Mouse (Mus musculus) neural tube, embryonic 12.5 days (tissue): ENCODE data around the gene Chid1. TPM values are rescaled to one million over a fixed set of nuclear protein-coding genes. Genes with fewer than 3 reads are reported as not detected.

Source experiments
- ATAC-seq: fragments of 200-750 bp; cut with Nextera tagmentation; 2 replicates; pipeline ENCODE4 v1.8.0; 2017; ENCODE audit warnings: low read depth, mild to moderate bottlenecking, moderate TSS enrichment, moderate library complexity; ENCODE audit not compliant: low FRiP score
- H3K27ac ChIP-seq: fragments of 300-500 bp; sonication (generic); 2 replicates; pipeline ENCODE4 v1.5.1; 2016
- H3K27me3 ChIP-seq: fragments of 300-500 bp; sonication (generic); replicated peaks from 2 replicates; pipeline ENCODE4 v1.6.1; 2016; ENCODE audit warnings: mild to moderate bottlenecking
- H3K36me3 ChIP-seq: fragments of 300-500 bp; sonication (generic); 2 replicates; pipeline ENCODE4 v1.6.1; 2016; ENCODE audit warnings: mild to moderate bottlenecking
- H3K4me1 ChIP-seq: fragments of 300-500 bp; sonication (generic); 2 replicates; pipeline ENCODE4 v1.6.1; 2016
- H3K4me2 ChIP-seq: fragments of 300-500 bp; sonication (generic); replicated peaks from 2 replicates; pipeline ENCODE4 v1.6.1; 2016; ENCODE audit warnings: mild to moderate bottlenecking
- H3K4me3 ChIP-seq: fragments of 300-500 bp; sonication (generic); 2 replicates; pipeline ENCODE4 v1.5.1; 2016
- H3K9ac ChIP-seq: fragments of 300-500 bp; sonication (generic); 2 replicates; pipeline ENCODE4 v1.6.1; 2016; ENCODE audit warnings: mild to moderate bottlenecking
- H3K9me3 ChIP-seq: fragments of 300-500 bp; sonication (generic); 2 replicates; pipeline ENCODE4 v1.6.1; 2016; ENCODE audit warnings: mild to moderate bottlenecking
- WGBS: fragments of 180-500 bp; shearing (Covaris S2); methylation state at CpG from one replicate; pipeline ENCODE4 v1.1.7; 2016; 5-methylcytosine and 5-hydroxymethylcytosine counted together
- polyA plus RNA-seq: library from polyadenylated mRNA; unstranded; fragments of >200 nt; fragmentation: Nextera tagmentation; extraction: Ambion mirVana; gene quantifications from 2 replicates; pipeline ENCODE4 v1.2.1, GENCODE M21; 2016

Gene Chid1
- polyA plus RNA-seq, 1 experiment from 2014 or later = 33.7 TPM

GRCm38 (mm10) chr7:141478270-141478748 lies 61.3 kb downstream of the Chid1 start:
- no peak for ATAC-seq
- Histone ChIP-seq H3K9me3 (no peaks in the 10 kb centered on the region), H3K4me1 (peaks cover 48% of the 10 kb centered on the region), H3K36me3 (no peaks in the 10 kb centered on the region), H3K4me3 (no peak overlapping the region), H3K27ac (no peak overlapping the region), H3K9ac (no peak overlapping the region), H3K4me2 (no peak overlapping the region; the same call in 1 of the 2 replicates), H3K27me3 (peaks cover 34% of the 10 kb centered on the region)
- WGBS = 79% methylated on average over 5 of the region's 5 CpGs

- H3K4me2 ChIP-seq = peak overlapping the region; percentile 81; the same call in 1 of the 2 replicates
- 66% methylated on average over 4 of the region's 4 CpGs for WGBS
- H3K9ac ChIP-seq = no peak overlapping the region
These were observed 61.9 kb downstream of the Chid1 start for GRCm38 (mm10) chr7:141477578-141478269.

GRCm38 (mm10) chr7:141476981-141477370 lies 62.7 kb downstream of the Chid1 start:
- no peak for ATAC-seq
- Histone ChIP-seq H3K9ac (no peak overlapping the region), H3K4me2 (peak overlapping the region; percentile 81), H3K27me3 (peaks cover 21% of the 10 kb centered on the region), H3K4me1 (peaks cover 41% of the 10 kb centered on the region), H3K9me3 (no peaks in the 10 kb centered on the region), H3K36me3 (peaks cover 10% of the 10 kb centered on the region), H3K4me3 (no peak overlapping the region), H3K27ac (no peak overlapping the region)
- 20% methylated on average over 7 of the region's 7 CpGs for WGBS

More at GRCm38 (mm10) chr7:141477578-141478269, 61.9 kb downstream of the Chid1 start:
- no peak for ATAC-seq
- peaks cover 2% of the 10 kb centered on the region for H3K36me3 ChIP-seq
- peaks cover 28% of the 10 kb centered on the region for H3K27me3 ChIP-seq
- H3K4me1 ChIP-seq = peaks cover 47% of the 10 kb centered on the region
- no peak overlapping the region for H3K4me3 ChIP-seq
- H3K9me3 ChIP-seq = no peaks in the 10 kb centered on the region
- no peak overlapping the region for H3K27ac ChIP-seq

- Histone ChIP-seq H3K4me3 (peak overlapping the region; percentile 80), H3K36me3 (peaks cover 14% of the 10 kb centered on the region), H3K27ac (no peak overlapping the region), H3K9ac (no peak overlapping the region), H3K9me3 (no peaks in the 10 kb centered on the region), H3K4me1 (peaks cover 35% of the 10 kb centered on the region), H3K27me3 (peaks cover 21% of the 10 kb centered on the region), H3K4me2 (peak overlapping the region; percentile 81)
- 7% methylated on average over 17 of the region's 17 CpGs for WGBS
- no peak for ATAC-seq
These were observed 63.3 kb downstream of the Chid1 start for GRCm38 (mm10) chr7:141476226-141476980.

GRCm38 (mm10) chr7:141475805-141476158 lies 63.9 kb downstream of the Chid1 start:
- WGBS = 2% methylated on average over 12 of the region's 12 CpGs

GRCm38 (mm10) chr7:141475011-141475804 lies 64.4 kb downstream of the Chid1 start, which contains the start of the genes Polr2l and Tspan4:
Gene Polr2l (minus strand): TSS chr7:141475132.
Gene Tspan4 (plus strand): TSS chr7:141475240.
- peaks cover 30% of the 10 kb centered on the region for H3K4me1 ChIP-seq
- ATAC-seq = peak; percentile 75
- WGBS = under 1% methylated on average over 87 of the region's 87 CpGs

More at GRCm38 (mm10) chr7:141475805-141476158, 63.9 kb downstream of the Chid1 start:
- Histone ChIP-seq H3K27me3 (peaks cover 21% of the 10 kb centered on the region), H3K4me3 (peak overlapping the region; percentile 80), H3K4me2 (peak overlapping the region; percentile 81), H3K4me1 (peaks cover 30% of the 10 kb centered on the region), H3K27ac (no peak overlapping the region), H3K9ac (peak overlapping the region; percentile 89), H3K36me3 (peaks cover 20% of the 10 kb centered on the region), H3K9me3 (no peaks in the 10 kb centered on the region)
- no peak for ATAC-seq

GRCm38 (mm10) chr7:141474160-141474559 lies 65.5 kb downstream of the Chid1 start:
- H3K27ac ChIP-seq = no peak overlapping the region
- H3K27me3 ChIP-seq = peaks cover 21% of the 10 kb centered on the region
- ATAC-seq = no peak
- peak overlapping the region; percentile 80 for H3K4me3 ChIP-seq
- WGBS = 10% methylated on average over 5 of the region's 5 CpGs
- H3K4me2 ChIP-seq = peak overlapping the region; percentile 81
- peak overlapping the region; percentile 89 for H3K9ac ChIP-seq
- H3K36me3 ChIP-seq = peaks cover 36% of the 10 kb centered on the region
- no peaks in the 10 kb centered on the region for H3K9me3 ChIP-seq
- peaks cover 40% of the 10 kb centered on the region for H3K4me1 ChIP-seq

More at GRCm38 (mm10) chr7:141475011-141475804, 64.4 kb downstream of the Chid1 start, which contains the start of the genes Polr2l and Tspan4:
- Histone ChIP-seq H3K4me2 (peak within 1 kb of the TSS; percentile 81), H3K4me3 (peak within 1 kb of the TSS; percentile 80), H3K9ac (peak within 1 kb of the TSS; percentile 89), H3K9me3 (no peaks in the 10 kb centered on the region), H3K27ac (peak within 1 kb of the TSS; percentile 78), H3K36me3 (peaks cover 25% of the 10 kb centered on the region), H3K27me3 (peaks cover 21% of the 10 kb centered on the region)

GRCm38 (mm10) chr7:141472763-141473162 lies 66.9 kb downstream of the Chid1 start:
- Histone ChIP-seq H3K36me3 (peaks cover 37% of the 10 kb centered on the region), H3K9ac (no peak overlapping the region), H3K27me3 (peaks cover 21% of the 10 kb centered on the region), H3K4me2 (no peak overlapping the region), H3K4me3 (no peak overlapping the region), H3K4me1 (peaks cover 54% of the 10 kb centered on the region), H3K9me3 (no peaks in the 10 kb centered on the region), H3K27ac (no peak overlapping the region)
- no peak for ATAC-seq
- WGBS = 89% methylated on average over 6 of the region's 6 CpGs

- Histone ChIP-seq H3K4me3 (no peak overlapping the region), H3K4me1 (peaks cover 55% of the 10 kb centered on the region), H3K4me2 (no peak overlapping the region), H3K27ac (no peak overlapping the region), H3K9me3 (no peaks in the 10 kb centered on the region), H3K9ac (no peak overlapping the region), H3K36me3 (peaks cover 37% of the 10 kb centered on the region), H3K27me3 (peaks cover 17% of the 10 kb centered on the region)
- ATAC-seq = no peak
- 90% methylated on average over 6 of the region's 6 CpGs for WGBS
These were observed 67.4 kb downstream of the Chid1 start for GRCm38 (mm10) chr7:141472226-141472625.

GRCm38 (mm10) chr7:141471236-141471635 lies 68.4 kb downstream of the Chid1 start:
- Histone ChIP-seq H3K9ac (no peak overlapping the region), H3K36me3 (peaks cover 37% of the 10 kb centered on the region), H3K27ac (no peak overlapping the region), H3K27me3 (peaks cover 14% of the 10 kb centered on the region), H3K4me3 (no peak overlapping the region), H3K4me2 (no peak overlapping the region), H3K9me3 (no peaks in the 10 kb centered on the region), H3K4me1 (peaks cover 46% of the 10 kb centered on the region)
- ATAC-seq = no peak
- WGBS = 93% methylated on average over 1 of the region's 1 CpGs

GRCm38 (mm10) chr7:141470637-141470944 lies 69.1 kb downstream of the Chid1 start:
- ATAC-seq = no peak
- WGBS = 94% methylated on average over 10 of the region's 10 CpGs
- Histone ChIP-seq H3K27ac (no peak overlapping the region), H3K27me3 (peaks cover 14% of the 10 kb centered on the region), H3K4me2 (peak overlapping the region; percentile 76; the same call in 1 of the 2 replicates), H3K9ac (no peak overlapping the region), H3K36me3 (peaks cover 37% of the 10 kb centered on the region), H3K4me1 (peaks cover 41% of the 10 kb centered on the region), H3K9me3 (no peaks in the 10 kb centered on the region), H3K4me3 (no peak overlapping the region)
